Mouse (Mus musculus): ENCODE measurements at regions not wholly inside any gene's neighbourhood (a gene's known extent, or its start where the extent isn't known, plus 50 kb on each side); places are given as distances from the start of the nearest gene placed in this dataset.

GRCm38 (mm10) chr13:107893581-107894183 lies 150.6 kb upstream of the Smim15 start:
- TF ChIP-seq MAX (IDR thresholded peaks at IDR 0.05; ENCODE audit: low read length) (no peak), CTCF (IDR thresholded peaks at IDR 0.05 in 2 of 3, conservative IDR thresholded peaks at IDR 0.05 in 1 of 3; ENCODE audit: control insufficient read depth in 1 of 3, insufficient read depth in 1 of 3, low read depth in 2 of 3, low read length in 3 of 3, poor library complexity in 1 of 3, severe bottlenecking in 1 of 3) (no peak), JUND (IDR thresholded peaks at IDR 0.05; ENCODE audit: low read depth, low read length) (no peak), ZKSCAN1 (IDR thresholded peaks at IDR 0.05; ENCODE audit: low read depth, low read length) (no peak), UBTF (IDR thresholded peaks at IDR 0.05; ENCODE audit: borderline replicate concordance, insufficient read depth, low read depth, low read length) (no peak), HCFC1 (IDR thresholded peaks at IDR 0.05; ENCODE audit: low read depth, low read length) (no peak), NELFE (IDR thresholded peaks at IDR 0.05; ENCODE audit: low read depth, low read length) (no peak)
